Mouse (Mus musculus) forelimb bud, embryonic 11.5 days (tissue): ENCODE measurements at regions not wholly inside any gene's neighbourhood (a gene's known extent, or its start where the extent isn't known, plus 50 kb on each side); places are given as distances from the start of the nearest gene placed in this dataset.
"Not testable (repeated sequence)": the region's sequence is repeated elsewhere in the genome, so short reads cannot be mapped to it uniquely, and the experiment has no call there.

Source experiments
- DNase-seq: peaks from one replicate; pipeline ENCODE4 v3.0.0-alpha.2; 2012; ENCODE audit warnings: low read depth, low spot score

GRCm38 (mm10) chr16:89718921-89719320 lies 147.9 kb upstream of the Krtap11-1 start:
- no peak for DNase-seq

GRCm38 (mm10) chr16:89715716-89716115 lies 144.7 kb upstream of the Krtap11-1 start:
- not testable (repeated sequence) for DNase-seq

- peak; percentile 27 for DNase-seq
Observed at GRCm38 (mm10) chr16:89704316-89704715, 133.3 kb upstream of the Krtap11-1 start.

GRCm38 (mm10) chr16:89703158-89703557 lies 132.2 kb upstream of the Krtap11-1 start:
- DNase-seq, result no peak

GRCm38 (mm10) chr16:89702406-89702805 lies 131.4 kb upstream of the Krtap11-1 start:
- no peak for DNase-seq

GRCm38 (mm10) chr16:89701741-89702140 lies 130.8 kb upstream of the Krtap11-1 start:
- DNase-seq, result no peak

- peak; percentile 49 for DNase-seq
Observed at GRCm38 (mm10) chr16:89699710-89700109, 128.7 kb upstream of the Krtap11-1 start.

- no peak for DNase-seq
Observed at GRCm38 (mm10) chr16:89695833-89696232, 124.8 kb upstream of the Krtap11-1 start.

GRCm38 (mm10) chr16:89695406-89695805 lies 124.4 kb upstream of the Krtap11-1 start:
- DNase-seq, result no peak

GRCm38 (mm10) chr16:89693321-89693720 lies 122.3 kb upstream of the Krtap11-1 start:
- DNase-seq, result no peak

- DNase-seq, result no peak
Observed at GRCm38 (mm10) chr16:89679438-89679837, 108.5 kb upstream of the Krtap11-1 start.

- no peak for DNase-seq
Observed at GRCm38 (mm10) chr16:89678446-89679015, 107.5 kb upstream of the Krtap11-1 start.

GRCm38 (mm10) chr16:89675009-89675785 lies 104.2 kb upstream of the Krtap11-1 start:
- no peak for DNase-seq

- DNase-seq, result no peak
Observed at GRCm38 (mm10) chr16:89674159-89674902, 103.3 kb upstream of the Krtap11-1 start.

- DNase-seq, result no peak
Observed at GRCm38 (mm10) chr16:89671188-89671726, 100.3 kb upstream of the Krtap11-1 start.

GRCm38 (mm10) chr16:89660071-89660470 lies 89.1 kb upstream of the Krtap11-1 start:
- DNase-seq, result no peak

- DNase-seq, result no peak
Observed at GRCm38 (mm10) chr16:89656036-89656435, 85.1 kb upstream of the Krtap11-1 start.

GRCm38 (mm10) chr16:89648651-89649050 lies 77.7 kb upstream of the Krtap11-1 start:
- DNase-seq, result no peak

GRCm38 (mm10) chr16:89633917-89634601 lies 63.1 kb upstream of the Krtap11-1 start:
- DNase-seq, result peak; percentile 49

- peak; percentile 58 for DNase-seq
Observed at GRCm38 (mm10) chr16:89632114-89632622, 61.2 kb upstream of the Krtap11-1 start.

GRCm38 (mm10) chr16:89631396-89632113 lies 60.6 kb upstream of the Krtap11-1 start:
- no peak for DNase-seq
